Mouse (Mus musculus) monocyte, adult 2 months (primary cell): ENCODE results near the gene Rabac1.

ENCODE experiments used
- DNase-seq, 2 experiments: peaks; one replicate each; pipeline ENCODE4 v3.0.0; 2022; ENCODE audit warnings: low spot score in 2 of 2, low read depth in 1 of 2

The Rabac1 gene

DNA sequence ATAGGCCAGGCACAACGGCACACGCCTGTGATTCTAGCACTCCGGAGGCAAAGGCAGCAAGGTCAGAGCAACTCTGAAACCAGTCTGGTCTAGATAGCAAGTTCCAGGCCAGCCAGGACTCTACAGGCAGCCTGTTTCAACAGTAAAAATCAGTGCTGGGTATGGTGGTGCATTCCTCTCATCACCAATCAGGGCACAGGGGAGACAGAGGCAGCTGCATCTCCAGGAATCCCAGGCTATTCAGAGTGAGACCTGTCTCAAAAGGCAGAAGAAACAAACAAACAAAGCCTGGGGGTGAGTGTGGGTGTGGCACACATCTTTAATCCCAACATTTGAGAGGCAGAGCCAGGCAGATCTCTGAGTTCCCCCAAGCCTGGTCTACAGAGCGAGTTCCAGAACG lies 10.8 kb upstream of the Rabac1 start:
- no peak for DNase-seq

DNA sequence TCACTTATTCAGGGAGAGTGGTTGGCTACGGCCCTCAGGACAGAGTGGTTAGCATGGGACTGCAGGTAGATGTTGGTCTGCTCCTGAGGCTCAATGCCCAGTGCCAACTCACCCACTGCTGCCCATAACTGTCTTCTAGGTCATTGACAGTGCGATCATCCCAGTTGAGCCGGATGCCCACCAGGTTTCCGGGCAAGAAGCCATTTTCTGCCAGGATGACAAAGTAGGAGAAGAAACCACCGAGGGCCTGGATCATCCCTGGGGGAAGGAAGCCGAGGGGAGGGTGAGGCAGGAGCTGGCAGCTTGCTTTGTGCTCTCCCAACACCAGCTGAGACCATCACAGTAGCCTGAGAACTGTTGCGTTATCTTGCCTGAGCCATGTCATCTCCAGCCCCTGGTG lies 7.9 kb upstream of the Rabac1 start:
- DNase-seq = no peak

DNA sequence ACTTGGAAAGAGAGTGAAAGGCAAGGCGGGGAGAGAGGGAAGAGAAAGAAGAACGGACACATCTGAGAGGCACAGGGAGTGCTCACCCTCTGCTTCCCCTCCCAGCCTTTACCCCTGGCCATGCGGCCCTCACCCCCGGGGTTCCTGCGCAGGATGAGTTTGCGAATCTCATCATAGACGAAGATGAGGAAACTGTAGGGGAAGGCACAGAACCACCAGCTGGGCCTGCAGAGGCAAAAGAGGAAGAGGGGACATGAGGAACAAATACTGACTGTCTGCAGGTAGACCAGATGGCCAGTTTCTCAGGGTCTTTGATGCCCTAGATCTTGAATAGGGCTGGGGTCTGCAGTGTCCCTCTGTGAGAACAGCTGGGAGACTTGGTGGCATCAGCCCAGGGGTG lies 6.2 kb upstream of the Rabac1 start:
- DNase-seq = peak; percentile 48 to 63

GRCm38 (mm10) chr7:24974893-24975595 lies 2.5 kb upstream of the Rabac1 start:
- no peak for DNase-seq

GRCm38 (mm10) chr7:24973902-24974301 lies 1.3 kb upstream of the Rabac1 start:
- no peak for DNase-seq

DNA sequence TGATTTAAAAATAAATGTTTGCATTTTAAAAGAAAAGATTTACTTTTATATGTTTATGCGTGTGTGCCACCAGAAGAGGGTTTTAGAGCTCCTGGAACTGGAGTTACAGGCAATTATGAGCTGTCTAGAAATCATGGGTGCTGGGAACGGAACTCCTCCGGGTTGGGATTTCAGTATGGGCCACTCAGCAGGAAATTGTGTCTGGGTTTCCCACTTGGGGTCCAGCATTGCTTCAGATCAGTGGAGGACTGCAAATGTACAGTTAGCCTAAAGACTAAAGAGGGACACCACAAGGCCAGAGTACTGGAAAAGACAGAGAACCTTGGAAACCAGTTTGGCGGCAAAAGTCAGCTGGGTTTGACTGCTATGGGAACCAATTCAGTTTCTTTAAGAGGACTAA lies 654 bp upstream of the Rabac1 start:
- DNase-seq = no peak

GRCm38 (mm10) chr7:24971261-24971971 lies 1.1 kb downstream of the Rabac1 start:
- no peak for DNase-seq

DNA sequence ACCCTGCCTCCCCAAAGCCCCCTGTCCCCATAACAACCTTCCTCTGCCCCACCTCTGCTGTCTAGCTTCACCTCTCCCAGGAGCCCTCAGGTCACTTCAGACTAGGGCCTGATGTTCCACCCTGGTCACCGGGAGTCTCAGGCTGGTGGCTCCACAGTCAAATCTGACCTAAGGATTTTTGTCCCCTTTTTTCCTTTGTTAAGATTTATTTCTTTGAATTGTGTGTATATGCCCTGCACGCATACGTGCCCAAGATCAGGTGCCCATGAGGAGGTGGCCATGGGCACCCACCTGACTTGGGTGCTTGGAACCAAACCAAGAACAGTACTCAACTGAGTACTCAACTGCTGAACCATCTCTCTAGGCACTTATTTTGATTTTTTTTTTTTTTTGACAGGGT lies 2.2 kb downstream of the Rabac1 start:
- no peak for DNase-seq

GRCm38 (mm10) chr7:24969805-24970204 lies 2.7 kb downstream of the Rabac1 start:
- DNase-seq = no peak

GRCm38 (mm10) chr7:24968463-24968862 lies 4.1 kb downstream of the Rabac1 start:
- DNase-seq = no peak

DNA sequence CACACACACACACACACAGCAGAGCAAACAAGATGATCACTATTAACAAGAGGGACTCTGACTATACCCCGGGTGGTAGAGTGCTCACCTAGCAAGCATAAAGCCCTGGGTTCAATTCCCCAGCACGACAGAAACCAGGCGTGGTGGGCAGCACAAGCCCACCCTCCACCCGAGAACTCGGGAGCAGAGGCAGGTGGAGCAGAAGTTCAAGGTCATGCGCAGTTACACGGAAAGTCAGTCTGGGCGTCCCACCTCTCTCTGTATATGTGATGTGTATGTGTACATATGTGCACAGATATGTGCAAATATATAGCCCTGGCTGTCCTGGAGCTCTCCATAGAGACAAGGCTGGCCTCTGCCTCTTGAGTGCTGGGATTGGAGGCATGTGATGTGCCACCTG lies 4.6 kb downstream of the Rabac1 start:
- DNase-seq = no peak

GRCm38 (mm10) chr7:24964897-24965535 lies 7.5 kb downstream of the Rabac1 start:
- peak; percentile 30 to 55 for DNase-seq

DNA sequence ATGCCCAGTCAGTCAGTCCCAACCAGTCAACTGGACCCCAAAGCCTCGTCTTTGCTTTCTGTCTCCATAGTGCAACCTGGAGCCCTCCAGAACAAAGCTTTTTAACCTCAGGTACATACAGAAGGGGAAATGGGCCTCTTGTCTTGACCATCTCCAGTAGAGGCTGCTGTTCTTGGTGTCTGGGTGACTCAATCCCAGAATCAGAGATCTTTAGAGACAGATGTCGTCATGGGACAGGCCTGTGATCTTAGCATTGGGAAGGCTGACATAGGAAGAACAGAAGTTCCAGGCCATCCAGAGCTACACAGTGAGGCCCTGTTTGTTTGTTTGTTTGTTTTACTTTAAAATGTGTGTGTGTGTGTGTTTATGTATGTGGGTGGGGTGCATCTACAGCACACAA lies 8.3 kb downstream of the Rabac1 start:
- no peak for DNase-seq

GRCm38 (mm10) chr7:24955226-24955625 lies 17.3 kb downstream of the Rabac1 start:
- no peak for DNase-seq

DNA sequence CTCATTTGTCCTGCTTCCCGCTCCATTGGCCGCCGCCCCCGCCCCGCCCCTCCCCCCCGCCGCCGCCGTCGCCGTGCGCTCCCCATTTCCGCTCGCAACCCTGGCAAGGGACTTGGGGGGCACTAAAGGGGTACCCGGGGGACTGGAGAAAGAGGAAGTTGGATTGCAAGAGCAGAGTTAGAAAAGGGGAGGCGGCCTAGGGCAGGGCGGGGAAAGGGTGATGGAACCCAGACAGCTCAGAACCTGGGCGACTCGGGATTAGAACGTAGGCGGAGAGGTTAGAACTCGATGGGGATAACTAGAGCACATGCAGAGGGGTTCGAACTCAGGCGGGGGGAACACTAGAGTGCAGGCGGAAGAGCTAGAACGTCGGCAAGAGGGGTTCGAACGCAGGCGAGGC lies 18.1 kb downstream of the Rabac1 start:
- no peak for DNase-seq

GRCm38 (mm10) chr7:24953966-24954365 lies 18.6 kb downstream of the Rabac1 start:
- DNase-seq = no peak

DNA sequence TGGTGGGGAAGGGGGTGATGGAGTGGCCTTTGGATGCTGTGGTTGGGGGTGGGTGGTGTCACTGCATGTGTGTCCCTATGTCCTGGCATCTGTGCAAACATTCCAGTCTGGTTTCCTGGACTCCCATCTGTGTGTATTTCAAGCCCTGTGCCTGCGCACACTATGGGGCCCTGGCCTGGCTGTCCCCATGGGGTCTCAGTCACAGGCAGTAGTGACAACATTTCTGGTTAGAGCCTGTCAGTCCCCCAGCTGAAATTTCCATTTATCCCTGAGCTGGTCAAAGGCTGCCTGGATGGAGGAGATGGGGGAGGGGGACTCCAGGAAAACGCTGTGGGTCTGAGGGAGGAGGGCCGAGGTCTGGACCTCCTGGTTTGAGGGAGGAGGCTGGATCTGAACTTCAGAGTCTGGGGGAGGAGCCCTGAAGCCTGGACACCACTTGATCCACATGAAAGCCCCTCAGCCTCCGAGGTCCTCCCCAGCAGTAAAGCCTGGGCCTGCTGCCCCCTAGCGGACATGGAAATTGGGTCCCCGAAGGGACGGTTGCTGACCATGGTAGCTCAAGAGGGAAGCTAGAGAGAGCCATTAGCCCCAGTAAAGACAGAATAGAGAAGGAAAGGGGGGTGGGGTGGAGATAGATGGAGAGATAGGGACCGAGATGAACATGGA lies 22.5 kb downstream of the Rabac1 start:
- DNase-seq = peak; percentile 52 to 70

DNA sequence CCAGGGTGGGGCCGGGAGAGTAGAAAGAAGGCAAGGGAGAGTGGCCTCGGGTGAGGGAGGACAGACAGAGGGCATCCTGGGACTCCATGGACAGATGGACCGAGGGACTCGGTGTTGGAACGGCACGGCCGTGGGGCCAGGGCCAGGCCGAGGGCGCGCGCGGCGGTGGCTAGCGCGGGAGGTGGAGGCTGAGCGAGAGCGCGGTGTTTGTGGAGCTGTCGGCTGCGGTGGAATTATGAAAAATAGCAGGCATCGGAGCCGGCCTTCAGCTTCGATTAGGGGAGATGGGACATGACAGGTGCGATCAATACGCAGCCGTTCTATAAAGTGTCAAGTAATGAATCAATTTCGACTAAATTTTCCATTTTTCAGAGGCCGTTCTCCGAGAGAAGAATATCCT lies 23.8 kb downstream of the Rabac1 start:
- DNase-seq = no peak

- DNase-seq = no peak
Observed at GRCm38 (mm10) chr7:24947316-24948048, 25.1 kb downstream of the Rabac1 start.

GRCm38 (mm10) chr7:24944257-24944950 lies 28.1 kb downstream of the Rabac1 start, which contains the start of gene Gm4881:
TSS of gene Gm4881 (minus strand) at chr7:24944494.
- no peak for DNase-seq
